Mouse (Mus musculus): ENCODE results near the gene Usp17la. TPM values are rescaled to one million over a fixed set of nuclear protein-coding genes. Genes with fewer than 3 reads are reported as not detected.
"Not testable (repeated sequence)": the region's sequence is repeated elsewhere in the genome, so short reads cannot be mapped to it uniquely, and the experiment has no call there.

The Usp17la gene
- polyA plus RNA-seq (2015; fragmentation: Nextera tagmentation; extraction: Ambion mirVana): not detected in 2 replicates

DNA sequence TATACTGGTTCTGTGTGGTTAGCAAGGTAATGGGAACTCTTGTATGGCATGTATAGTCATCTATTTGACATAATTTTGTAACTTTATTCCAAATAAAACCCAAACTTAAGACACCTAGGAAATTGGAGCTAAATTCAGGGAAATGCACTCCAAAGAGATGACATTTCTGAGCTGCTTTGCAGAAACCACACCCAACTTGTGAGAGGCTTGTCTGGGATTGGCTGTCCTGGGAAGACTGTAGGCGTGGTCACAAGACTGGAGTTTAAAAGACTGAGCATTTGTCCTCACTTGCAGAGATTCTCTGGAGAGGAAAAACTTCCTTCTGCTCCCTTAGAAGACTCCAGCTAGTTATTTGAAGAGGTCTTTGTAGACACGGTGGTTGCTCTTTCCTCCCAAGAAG is at the start of gene Usp17la:
Gene Usp17la (plus strand): TSS at position 301 of the 400 bp plus-strand sequence.
- not testable (repeated sequence) for DNase-seq (ENCODE audit: low spot score); H3K9me3 ChIP-seq (ENCODE audit: control insufficient read depth, low read length); ATAC-seq (ENCODE audit: low FRiP score, low TSS enrichment); H3K9ac ChIP-seq (ENCODE audit: low read length); H3K27me3 ChIP-seq (ENCODE audit: control insufficient read depth, insufficient read depth, low read length); H3K4me2 ChIP-seq (replicated peaks; ENCODE audit: low read depth); H3K36me3 ChIP-seq (ENCODE audit: control insufficient read depth, insufficient read depth, low read length); H3K4me3 ChIP-seq (ENCODE audit: low read depth, low read length); H3K27ac ChIP-seq (replicated peaks); H3K4me1 ChIP-seq (replicated peaks; ENCODE audit: control insufficient read depth, insufficient read depth)
- 57% methylated on average over 2 of the region's 2 CpGs for WGBS

DNA sequence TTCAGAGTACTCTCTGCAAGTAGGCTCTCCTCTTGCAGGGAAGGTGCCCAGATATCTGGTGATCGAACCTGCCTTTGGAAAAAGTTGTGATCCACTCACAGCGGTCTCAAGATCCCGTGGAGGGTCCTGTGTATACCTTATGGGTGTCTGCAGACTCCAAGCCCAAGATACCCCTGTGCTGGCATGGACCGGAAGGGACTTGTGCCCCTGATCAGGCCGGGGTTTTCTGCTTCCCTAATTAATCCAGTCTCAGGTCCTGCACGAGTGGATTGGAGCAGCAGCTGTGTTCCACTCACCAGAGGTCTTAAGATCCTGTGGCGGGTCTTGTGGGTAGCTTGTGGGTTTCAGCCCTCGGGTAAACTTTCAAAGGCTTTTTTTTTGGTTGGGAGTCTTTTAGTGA is 46.5 kb upstream of the Usp17la start:
- not testable (repeated sequence) for H3K27ac ChIP-seq (replicated peaks); DNase-seq (ENCODE audit: low spot score); H3K4me2 ChIP-seq (replicated peaks; ENCODE audit: low read depth); H3K9me3 ChIP-seq (ENCODE audit: control insufficient read depth, low read length); H3K27me3 ChIP-seq (ENCODE audit: control insufficient read depth, insufficient read depth, low read length); ATAC-seq (ENCODE audit: low FRiP score, low TSS enrichment); H3K4me3 ChIP-seq (ENCODE audit: low read depth, low read length); H3K36me3 ChIP-seq (ENCODE audit: control insufficient read depth, insufficient read depth, low read length); H3K4me1 ChIP-seq (replicated peaks; ENCODE audit: control insufficient read depth, insufficient read depth); H3K9ac ChIP-seq (ENCODE audit: low read length)
- 76% methylated on average over 8 of the region's 8 CpGs for WGBS

DNA sequence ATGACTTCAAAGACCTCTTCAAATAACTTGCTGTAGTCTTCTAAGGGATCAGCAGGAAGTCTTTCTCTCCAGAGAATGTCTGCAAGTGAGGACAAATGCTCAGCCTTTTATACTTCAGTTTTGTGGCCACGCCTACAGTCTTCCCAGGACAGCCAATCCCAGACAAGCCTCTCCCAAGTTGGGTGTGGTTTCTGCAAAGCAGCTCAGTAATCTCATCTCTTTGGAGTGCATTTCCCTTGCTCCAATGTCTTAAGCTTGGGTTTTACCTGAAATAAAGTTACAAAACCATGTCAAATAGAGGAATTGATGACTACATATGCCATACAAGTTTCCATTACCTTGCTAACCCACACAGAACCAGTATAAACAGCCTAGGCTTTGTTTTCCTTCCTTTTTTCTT is 14.3 kb upstream of the Usp17la start, which contains the start of gene Usp17lb:
Gene Usp17lb (minus strand): TSS at position 101 of the 400 bp plus-strand sequence.
- Histone ChIP-seq H3K4me1 (replicated peaks; ENCODE audit: control insufficient read depth, insufficient read depth) (no peaks in the 10 kb centered on the region), H3K9ac (ENCODE audit: low read length) (no peak within 1 kb of the TSS), H3K9me3 (ENCODE audit: control insufficient read depth, low read length) (no peaks in the 10 kb centered on the region), H3K4me3 (ENCODE audit: low read depth, low read length) (no peak within 1 kb of the TSS), H3K36me3 (ENCODE audit: control insufficient read depth, insufficient read depth, low read length) (no peaks in the 10 kb centered on the region), H3K4me2 (replicated peaks; ENCODE audit: low read depth) (no peak within 1 kb of the TSS), H3K27me3 (ENCODE audit: control insufficient read depth, insufficient read depth, low read length) (no peaks in the 10 kb centered on the region), H3K27ac (replicated peaks) (no peak within 1 kb of the TSS)
- 41% methylated on average over 1 of the region's 1 CpGs for WGBS
- TF ChIP-seq CTCF (IDR thresholded peaks at IDR 0.05; ENCODE audit: low read depth): no peak
- no peak for TF ChIP-seq EP300 (optimal IDR thresholded peaks at IDR 0.05)
- no peak for DNase-seq (ENCODE audit: low spot score)
- no peak for ATAC-seq (ENCODE audit: low FRiP score, low TSS enrichment)

DNA sequence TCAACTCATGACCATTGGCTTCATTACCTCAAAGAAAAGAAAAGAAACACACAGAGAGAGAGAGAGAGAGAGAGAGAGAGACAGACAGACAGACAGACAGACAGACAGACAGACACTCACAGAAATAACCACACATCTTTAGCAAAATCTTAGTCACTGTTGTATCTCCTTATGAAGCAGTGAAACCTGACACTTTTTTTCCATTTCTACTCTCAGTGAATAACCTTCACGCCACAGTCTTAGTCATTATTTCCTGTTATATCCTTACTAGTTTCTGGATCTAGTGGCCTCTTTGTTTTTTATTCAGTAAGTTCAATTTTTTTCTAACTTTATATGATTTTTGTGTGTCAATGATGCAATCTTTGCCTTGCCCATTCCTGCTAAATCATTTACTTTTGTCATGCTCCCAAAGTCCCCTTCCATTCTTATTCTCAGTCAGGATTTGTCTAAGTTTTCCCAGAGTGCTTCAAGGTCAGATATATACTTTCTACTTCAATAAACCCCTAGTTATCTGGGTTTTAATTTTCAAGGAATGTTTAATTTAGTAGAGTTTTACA is 13.0 kb upstream of the Usp17la start:
- no peak for DNase-seq (ENCODE audit: low spot score)
- no peak overlapping the region for H3K27ac ChIP-seq (replicated peaks)
- no peaks in the 10 kb centered on the region for H3K27me3 ChIP-seq (ENCODE audit: control insufficient read depth, insufficient read depth, low read length)
- no peaks in the 10 kb centered on the region for H3K36me3 ChIP-seq (ENCODE audit: control insufficient read depth, insufficient read depth, low read length)
- H3K4me1 ChIP-seq (replicated peaks; ENCODE audit: control insufficient read depth, insufficient read depth): no peaks in the 10 kb centered on the region
- no peak for ATAC-seq (ENCODE audit: low FRiP score, low TSS enrichment)
- no peak overlapping the region for H3K4me3 ChIP-seq (ENCODE audit: low read depth, low read length)
- H3K4me2 ChIP-seq (replicated peaks; ENCODE audit: low read depth): no peak overlapping the region
- H3K9ac ChIP-seq (ENCODE audit: low read length): no peak overlapping the region
- no peak for TF ChIP-seq CTCF (IDR thresholded peaks at IDR 0.05; ENCODE audit: low read depth)
- TF ChIP-seq EP300 (optimal IDR thresholded peaks at IDR 0.05): no peak
- WGBS: 50% methylated on average over 1 of the region's 1 CpGs
- no peaks in the 10 kb centered on the region for H3K9me3 ChIP-seq (ENCODE audit: control insufficient read depth, low read length)

DNA sequence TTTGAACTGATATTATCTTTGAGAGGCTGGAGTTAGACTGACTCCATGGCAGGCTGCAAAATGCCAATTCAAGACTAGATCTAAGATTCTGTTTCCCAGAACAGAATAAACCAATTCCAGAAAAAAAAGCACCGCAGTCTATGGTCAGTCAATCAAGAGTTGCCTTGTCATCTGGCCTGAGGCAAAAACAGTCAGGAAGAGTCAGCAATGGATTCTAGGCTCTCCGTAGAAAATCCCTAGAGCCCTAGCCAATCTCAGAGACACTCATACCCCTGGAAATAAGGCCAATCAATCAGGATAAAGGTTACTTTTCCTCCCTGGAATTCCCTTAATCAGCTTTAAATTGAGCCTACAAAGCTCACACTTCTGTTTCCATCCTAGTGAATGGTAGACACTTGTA is 5.3 kb upstream of the Usp17la start:
- WGBS: 77% methylated on average over 2 of the region's 2 CpGs

DNA sequence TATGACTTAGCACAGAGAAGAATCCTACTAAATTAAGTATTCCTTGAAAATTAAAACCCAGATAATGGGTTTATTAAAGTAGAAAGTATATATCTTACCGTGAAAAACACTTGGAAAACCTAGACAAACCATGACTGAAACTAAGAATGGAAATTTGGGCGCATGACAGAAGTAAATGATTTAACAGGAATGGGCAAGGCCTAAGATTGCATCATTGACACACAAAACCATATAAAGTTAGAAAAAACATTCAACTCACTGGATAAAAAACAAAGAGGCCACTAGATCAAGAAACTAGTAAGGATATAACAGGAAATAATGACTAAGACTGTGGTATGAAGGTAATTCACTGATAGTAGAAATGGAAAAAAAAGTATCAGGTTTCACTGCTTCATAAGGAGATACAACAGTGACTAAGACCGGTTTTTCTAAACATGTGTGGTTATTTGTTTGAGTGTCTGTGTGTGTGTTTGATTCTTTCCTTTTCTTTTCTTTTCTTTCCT is 1.5 kb upstream of the Usp17la start:
- Histone ChIP-seq H3K9ac (ENCODE audit: low read length) (no peak overlapping the region), H3K4me2 (replicated peaks; ENCODE audit: low read depth) (no peak overlapping the region), H3K27me3 (ENCODE audit: control insufficient read depth, insufficient read depth, low read length) (no peaks in the 10 kb centered on the region), H3K9me3 (ENCODE audit: control insufficient read depth, low read length) (no peaks in the 10 kb centered on the region), H3K4me3 (ENCODE audit: low read depth, low read length) (no peak overlapping the region), H3K4me1 (replicated peaks; ENCODE audit: control insufficient read depth, insufficient read depth) (no peaks in the 10 kb centered on the region), H3K27ac (replicated peaks) (no peak overlapping the region), H3K36me3 (ENCODE audit: control insufficient read depth, insufficient read depth, low read length) (no peaks in the 10 kb centered on the region)
- 72% methylated on average over 3 of the region's 3 CpGs for WGBS
- no peak for ATAC-seq (ENCODE audit: low FRiP score, low TSS enrichment)
- TF ChIP-seq CTCF (IDR thresholded peaks at IDR 0.05; ENCODE audit: low read depth): no peak
- no peak for TF ChIP-seq EP300 (optimal IDR thresholded peaks at IDR 0.05)
- DNase-seq (ENCODE audit: low spot score): no peak

More for the DNA sequence above, 5.3 kb upstream of the Usp17la start:
- H3K36me3 ChIP-seq (ENCODE audit: control insufficient read depth, insufficient read depth, low read length); ATAC-seq (ENCODE audit: low FRiP score, low TSS enrichment); H3K9ac ChIP-seq (ENCODE audit: low read length); DNase-seq (ENCODE audit: low spot score); H3K4me1 ChIP-seq (replicated peaks; ENCODE audit: control insufficient read depth, insufficient read depth); H3K9me3 ChIP-seq (ENCODE audit: control insufficient read depth, low read length); H3K27ac ChIP-seq (replicated peaks); H3K4me2 ChIP-seq (replicated peaks; ENCODE audit: low read depth); H3K4me3 ChIP-seq (ENCODE audit: low read depth, low read length); H3K27me3 ChIP-seq (ENCODE audit: control insufficient read depth, insufficient read depth, low read length): not testable (repeated sequence)

Measured in stomach, postnatal 0 days (tissue).